Mouse (Mus musculus) hematopoietic stem cell, adult 5-6 weeks (primary cell): ENCODE measurements at regions not wholly inside any gene's neighbourhood (a gene's known extent, or its start where the extent isn't known, plus 50 kb on each side); places are given as distances from the start of the nearest gene placed in this dataset.

Experiments
- ATAC-seq, 2 experiments: fragments of 125-278 bp in 1 of 2; replicated peaks in 1 of 2; 2 replicates each; pipeline ENCODE4 v1.8.0; 2016 to 2017; ENCODE audit warnings: inconsistent platforms in 2 of 2, mild to moderate bottlenecking in 2 of 2, moderate number of reproducible peaks in 2 of 2, low read depth in 1 of 2, moderate TSS enrichment in 1 of 2; ENCODE audit not compliant: low FRiP score in 2 of 2, poor library complexity in 2 of 2, severe bottlenecking in 2 of 2, insufficient read depth in 1 of 2, low TSS enrichment in 1 of 2

DNA sequence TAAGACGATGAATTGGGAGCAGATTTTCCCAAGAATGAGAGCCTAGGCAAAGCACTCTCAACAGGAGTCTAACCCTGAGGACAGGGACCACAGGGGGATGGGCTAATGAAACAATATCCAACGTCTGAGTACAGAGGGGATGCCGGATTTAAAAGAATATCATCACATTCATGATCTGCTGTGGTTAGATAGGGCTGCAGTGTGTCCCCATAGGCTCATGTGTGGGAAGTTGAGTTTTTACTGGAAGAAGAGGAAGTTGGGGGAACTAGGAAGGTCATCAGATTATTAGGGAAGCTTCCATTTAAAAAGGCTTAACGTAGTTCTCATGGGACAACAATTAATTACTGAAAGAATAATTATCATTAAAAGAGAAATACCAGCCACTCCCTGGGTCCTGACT is 120.3 kb upstream of the Fmo9 start:
- ATAC-seq = no peak

DNA sequence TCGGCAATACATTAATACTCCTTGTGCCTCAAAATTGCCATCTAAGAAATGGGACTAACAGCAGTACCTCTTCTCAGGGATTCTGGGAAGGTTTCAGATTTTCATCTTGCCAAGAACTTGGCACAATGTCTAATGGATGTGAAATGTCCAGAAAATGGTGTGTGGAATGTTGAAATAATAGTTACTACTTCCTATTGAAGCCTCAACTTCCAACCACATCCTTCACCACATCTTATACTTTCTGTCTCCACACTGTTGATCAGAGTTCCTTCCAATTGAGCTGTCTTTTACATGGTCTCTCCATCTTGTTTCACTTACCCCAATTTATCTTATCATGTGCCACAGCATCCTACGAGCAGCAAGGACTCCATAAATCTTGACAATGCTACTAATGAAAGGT is 122.3 kb upstream of the Fmo9 start:
- ATAC-seq = no peak

DNA sequence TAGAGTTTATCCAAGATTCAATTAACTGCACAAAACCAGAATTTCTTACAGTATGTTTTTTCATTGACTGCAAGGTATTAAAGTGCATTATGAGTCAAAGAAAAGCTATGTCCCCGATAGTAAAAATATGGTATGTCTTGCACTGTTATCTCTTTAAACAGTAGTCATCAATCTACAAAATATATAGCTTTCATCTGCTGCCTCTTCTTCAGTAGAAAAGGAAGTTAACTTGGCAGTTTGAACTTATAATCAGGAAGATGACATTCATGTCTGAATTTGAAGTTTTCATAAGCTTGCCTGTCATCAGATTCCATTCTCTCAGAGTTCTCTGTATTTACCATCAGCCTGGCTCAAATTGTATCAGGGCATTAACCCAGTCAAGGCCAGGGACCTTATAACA is 122.7 kb upstream of the Fmo9 start:
- no peak for ATAC-seq

DNA sequence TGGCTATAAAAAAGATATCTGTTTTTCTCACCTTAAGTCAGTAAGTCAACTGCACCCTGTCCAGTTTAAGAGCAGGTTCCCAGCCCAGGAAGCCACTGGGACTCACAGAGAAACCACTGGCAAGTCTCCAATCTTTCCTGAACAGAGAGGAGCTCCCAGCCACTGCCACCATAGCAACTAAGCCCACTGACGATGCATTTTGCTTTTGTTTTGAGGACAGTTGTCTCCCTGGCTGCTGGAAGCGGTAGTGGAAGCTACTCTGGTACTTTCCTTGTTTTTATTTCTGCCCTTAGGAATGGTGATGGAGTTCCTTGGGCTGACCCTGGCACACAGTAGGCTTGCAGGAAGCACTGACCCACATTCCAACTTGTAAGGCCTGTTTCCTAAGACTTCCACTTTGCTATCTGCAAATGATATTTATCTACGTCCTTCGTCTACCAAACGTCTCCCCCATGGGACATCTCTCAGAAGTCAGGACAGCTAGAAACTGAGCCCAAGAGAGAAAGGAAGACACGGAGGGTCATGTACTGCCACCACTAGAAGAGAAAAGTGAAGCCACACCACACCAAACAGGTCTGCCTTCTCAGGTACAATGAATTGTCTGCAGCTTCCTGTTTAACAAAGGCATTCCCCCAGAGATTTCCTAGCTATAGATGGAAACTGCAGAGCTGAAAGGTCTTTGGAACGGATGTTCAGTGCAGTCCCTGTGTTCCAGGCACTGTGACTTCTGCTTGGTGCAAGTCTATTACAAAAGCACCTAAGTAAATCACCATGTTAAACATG is 125.7 kb upstream of the Fmo9 start:
- no peak for ATAC-seq

DNA sequence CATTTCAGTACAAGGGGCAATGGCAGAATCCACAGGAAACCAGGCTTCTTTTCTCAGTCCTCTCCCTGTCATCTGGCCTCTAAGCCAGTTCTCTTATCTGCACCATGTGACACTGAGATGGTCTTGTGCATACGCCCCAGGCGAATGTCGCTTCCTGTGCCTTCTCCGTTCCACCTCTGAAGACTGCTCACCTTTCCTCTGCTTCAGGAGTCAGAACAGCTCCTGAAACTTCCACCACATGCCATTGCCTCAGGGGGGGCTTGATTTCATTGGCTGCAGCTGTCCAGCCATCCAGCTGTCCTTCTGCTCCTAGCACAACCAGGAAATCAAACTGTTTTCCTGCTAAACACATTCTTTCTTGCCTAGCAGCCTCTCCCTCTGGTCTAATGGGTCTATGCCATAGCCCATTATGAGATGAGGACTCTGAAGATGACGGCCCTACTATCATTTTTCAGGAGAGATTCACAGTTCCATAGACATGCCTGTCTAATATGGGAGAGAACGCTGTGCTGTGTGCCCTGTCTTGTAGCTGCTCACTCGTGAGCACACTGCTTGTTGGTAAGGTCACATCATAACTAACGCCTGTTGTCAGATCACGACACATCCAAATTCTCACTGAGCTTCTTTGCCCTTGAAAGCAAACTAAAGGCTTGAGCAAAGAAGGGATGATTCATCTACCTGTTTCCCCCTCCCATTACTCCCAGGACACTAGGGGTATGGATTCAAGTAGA is 129.9 kb upstream of the Fmo9 start:
- peak; percentile 13 to 19; a peak in 1 of 4 replicates for ATAC-seq

DNA sequence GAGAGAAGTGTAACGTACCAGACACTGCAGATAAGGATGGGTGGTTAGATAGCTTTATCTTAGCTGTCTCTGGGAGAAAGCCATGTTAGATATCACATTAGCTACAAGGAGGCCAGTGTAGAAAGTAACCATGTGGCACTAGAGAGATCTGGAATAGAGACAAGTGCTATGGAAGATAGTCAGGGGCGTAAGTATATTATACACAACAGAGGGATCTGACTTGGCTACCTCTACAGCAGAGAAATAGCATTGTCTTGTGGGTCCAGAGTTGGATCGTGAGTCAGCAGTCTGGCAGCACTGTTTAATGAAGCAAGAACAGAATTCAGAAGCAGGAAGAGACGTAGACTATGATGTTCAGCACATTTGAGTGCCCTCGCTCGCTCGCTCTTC is 130.4 kb upstream of the Fmo9 start:
- peak in 1 of 2 experiments; percentile 64; a peak in 1 of 4 replicates for ATAC-seq

DNA sequence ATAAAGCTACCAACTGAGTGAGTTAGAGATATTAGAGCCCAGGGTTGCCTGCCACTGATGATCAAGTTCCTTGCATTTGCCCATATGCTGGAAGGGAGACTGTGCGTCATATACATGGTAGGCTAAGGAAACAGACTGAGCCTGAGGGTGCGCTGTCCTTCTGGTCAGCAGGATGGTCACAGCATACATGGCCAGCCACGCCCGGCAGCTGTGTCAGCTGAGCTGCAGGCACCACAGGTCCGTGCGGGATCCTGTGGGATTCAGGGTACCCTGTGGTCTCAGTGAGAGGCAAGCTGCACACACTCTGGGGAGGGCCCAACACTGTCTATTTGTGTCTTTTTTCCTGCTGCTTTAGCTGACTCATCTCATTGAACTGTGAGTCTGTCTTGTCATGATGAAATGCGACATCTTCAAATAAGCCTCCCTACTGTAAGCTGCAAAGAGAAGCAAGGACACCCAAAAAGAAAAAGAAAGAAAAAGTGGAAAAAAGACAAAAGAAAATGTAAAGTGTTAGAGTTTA is 131.3 kb upstream of the Fmo9 start:
- no peak for ATAC-seq

DNA sequence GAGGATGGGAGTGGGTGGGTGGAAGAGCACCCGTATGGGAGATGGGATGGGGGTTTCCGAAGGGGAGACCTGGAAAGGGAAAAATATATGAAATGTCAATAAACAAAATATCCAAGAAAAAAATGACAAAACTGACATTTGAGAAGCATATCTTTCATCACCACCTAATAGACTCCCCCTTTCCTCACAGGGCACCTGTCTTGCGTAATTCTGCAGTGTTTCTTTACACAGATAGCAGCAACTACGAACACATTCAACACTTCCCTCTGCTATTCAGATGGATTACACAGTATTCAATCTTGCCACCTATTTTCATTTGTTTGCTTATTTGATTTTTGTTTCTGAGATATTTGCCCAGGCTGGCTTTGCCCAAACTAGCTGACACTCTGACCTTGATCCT is 136.3 kb upstream of the Fmo9 start:
- 0 out of 4 replicates have a peak, but pooled peaks of 1 of the 2 experiments have one; percentile 43 for ATAC-seq

DNA sequence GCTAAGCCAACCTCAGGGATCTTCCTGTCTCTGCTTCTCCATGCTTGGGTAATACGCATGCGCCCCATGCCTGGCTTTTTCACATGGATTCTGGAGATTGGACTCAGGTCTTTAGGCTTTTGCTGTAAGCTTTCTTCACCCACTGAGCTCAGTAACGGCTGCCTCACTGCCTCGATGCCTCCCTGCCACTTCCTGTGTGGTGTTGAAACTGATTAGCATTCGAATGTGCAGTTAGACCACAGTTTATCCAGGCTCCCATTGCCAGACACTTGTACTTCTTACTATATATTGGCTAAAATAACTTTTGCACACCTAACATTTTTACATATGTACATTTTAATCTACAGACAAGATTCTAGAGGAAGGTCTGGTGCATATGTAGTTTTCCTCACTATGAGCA is 137.0 kb upstream of the Fmo9 start:
- peak; percentile 52 to 68; a peak in 2 of 4 replicates for ATAC-seq

DNA sequence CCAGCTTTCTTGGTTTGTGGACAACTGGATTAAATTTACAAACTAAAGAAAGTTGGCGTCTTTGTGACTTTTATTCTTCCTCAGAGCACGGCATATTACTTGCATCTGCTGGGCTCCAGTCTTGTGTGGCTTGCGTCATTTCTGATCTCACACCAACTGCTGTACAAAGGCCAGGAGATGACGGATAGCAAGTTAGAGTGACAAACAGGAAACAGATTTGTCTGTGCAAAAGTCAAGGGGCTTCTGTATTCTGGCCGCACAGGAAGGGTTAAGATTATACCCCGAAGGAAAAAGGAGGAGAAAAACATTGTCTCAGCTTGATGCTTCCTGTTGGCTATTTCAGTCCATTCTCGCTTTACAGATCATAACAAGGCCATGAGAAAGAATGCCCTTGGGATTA is 137.8 kb upstream of the Fmo9 start:
- ATAC-seq = peak; percentile 66 to 72

DNA sequence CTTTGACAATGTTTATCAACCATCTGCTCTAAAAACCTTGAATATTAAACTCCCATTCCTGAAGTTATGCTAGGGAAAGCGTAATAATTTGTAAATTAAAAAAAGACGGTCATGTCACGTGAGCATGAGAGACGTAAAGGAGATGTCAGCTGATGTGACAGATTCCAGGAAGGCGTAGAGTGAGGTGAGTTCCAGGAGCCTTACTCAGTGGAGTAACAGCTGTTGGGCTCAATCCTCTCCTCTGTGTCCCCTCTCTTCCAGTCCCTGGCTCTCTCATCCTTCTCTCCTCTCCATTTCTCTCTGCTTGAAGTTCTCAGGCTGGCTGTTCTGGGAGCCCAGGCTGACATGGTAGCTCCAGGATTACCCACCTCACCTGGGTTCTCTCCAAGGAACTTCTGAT is 138.4 kb upstream of the Fmo9 start:
- no peak for ATAC-seq

DNA sequence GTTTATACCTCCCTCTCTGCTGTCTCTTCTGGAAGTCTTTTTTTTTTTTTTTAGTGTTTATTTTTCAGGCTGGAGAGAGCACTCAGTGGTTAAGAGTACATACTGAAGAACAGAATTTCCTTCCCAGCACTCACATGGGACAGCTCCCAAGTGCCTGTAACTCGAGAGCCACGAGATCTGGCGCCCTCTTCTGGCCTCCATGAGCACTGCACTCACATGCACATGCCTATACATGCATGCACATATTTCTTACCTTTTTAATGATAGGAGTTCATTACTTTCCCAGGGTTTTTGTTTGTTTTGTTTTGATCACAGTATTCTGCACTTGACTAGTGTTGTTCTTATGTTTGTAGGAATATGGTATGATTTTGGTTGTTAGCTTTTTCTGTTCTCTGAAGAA is 139.5 kb upstream of the Fmo9 start:
- no peak for ATAC-seq

DNA sequence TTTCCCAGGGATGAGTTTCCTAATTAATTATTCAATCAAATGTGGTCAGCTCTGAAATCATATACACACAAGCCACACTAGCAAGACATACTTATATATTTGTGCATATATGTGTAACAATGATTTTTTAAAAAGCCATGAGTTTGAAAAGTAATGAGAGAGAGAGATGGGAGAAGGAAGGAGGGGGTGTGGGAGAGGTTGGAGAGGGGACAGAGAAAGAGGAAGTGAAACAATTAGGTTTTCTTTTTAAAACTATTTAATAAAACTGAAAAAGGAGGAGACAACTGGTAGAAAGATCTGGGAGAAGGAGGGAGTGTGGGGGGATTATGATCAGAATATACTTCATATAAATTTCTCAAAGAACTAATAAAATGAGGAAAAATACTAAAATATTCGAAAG is 155.7 kb upstream of the Fmo9 start:
- no peak for ATAC-seq

DNA sequence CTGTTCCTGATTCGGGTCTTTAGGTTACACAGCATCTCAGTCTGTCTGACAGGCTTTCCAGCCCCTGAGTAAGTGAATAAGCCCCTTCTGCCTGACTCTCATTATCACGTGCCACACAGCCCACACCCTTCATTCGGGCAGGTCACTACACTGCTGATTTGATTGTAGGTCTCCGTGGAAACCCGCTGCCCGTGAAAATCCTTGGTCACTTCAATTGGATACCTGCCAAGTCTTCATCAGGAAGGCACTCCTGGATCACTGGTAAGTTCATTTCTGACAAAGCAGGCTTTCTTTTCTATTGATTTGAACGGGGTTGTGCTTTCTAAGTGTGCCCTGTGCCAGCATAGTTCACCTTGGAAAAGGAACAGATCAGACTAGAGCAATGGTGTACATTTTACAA is 158.2 kb upstream of the Fmo9 start:
- no peak for ATAC-seq

DNA sequence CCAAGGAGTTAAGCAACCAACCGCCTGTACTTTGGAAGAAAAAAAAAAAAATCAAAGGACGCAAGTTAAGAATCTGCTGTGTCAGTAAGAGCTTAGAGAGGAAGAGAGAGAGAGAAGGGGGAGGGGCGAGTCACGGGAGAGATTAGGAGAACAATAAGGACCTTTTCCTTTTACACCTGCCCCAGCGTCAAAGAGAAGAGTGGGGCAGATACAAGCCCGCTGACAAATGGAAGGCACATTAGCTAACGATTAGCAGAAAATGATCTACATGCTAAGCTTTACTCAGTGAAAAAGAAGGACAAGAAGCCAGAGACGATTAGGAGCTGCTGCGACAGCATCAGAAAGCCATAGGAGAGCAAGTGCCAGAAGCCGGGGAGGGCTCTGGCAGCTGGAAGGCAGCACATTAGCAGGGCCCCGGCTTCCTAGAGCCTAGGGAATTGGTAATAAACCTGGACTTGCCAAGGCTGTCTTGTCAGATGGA is 157.8 kb upstream of the Fam78b start:
- peak; percentile 42 to 62; a peak in 3 of 4 replicates for ATAC-seq

DNA sequence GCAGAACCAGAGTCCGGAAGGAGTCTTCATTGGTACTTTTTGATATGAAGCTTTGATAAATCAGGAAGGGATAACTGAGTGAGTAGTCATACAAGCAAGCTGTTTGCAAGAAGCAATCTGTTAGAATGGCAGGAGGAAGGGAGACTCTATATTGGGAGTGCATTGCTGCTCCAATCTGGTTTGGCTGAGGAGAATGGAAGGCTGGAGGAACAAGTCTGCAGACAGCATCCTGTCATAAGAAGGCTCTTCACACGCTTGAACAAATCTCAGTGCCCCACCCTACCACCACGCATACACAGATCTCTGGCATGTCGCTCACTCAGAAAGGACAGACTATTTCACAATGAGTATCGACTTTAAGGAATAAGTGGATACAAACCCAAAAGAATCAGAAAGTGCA is 154.7 kb upstream of the Fam78b start:
- no peak for ATAC-seq

DNA sequence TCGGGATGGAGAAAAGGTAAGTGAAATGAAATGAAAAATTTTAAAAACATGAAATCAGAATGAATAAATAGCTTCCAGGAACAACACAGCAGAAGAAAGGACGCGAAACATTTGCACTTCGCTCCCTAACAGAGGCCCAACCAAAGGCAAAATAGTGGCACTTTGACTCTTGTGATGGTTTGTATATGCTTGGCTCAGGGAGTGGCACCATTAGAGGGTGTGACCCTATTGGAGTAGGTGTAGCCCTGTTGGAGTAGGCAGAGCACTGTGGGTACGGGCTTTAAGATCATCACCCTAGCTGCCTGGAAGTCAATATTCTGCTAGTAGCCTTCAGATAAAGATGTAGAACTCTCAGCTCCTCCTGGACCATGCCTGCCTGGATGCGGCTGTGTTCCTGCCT is 154.0 kb upstream of the Fam78b start:
- no peak for ATAC-seq

DNA sequence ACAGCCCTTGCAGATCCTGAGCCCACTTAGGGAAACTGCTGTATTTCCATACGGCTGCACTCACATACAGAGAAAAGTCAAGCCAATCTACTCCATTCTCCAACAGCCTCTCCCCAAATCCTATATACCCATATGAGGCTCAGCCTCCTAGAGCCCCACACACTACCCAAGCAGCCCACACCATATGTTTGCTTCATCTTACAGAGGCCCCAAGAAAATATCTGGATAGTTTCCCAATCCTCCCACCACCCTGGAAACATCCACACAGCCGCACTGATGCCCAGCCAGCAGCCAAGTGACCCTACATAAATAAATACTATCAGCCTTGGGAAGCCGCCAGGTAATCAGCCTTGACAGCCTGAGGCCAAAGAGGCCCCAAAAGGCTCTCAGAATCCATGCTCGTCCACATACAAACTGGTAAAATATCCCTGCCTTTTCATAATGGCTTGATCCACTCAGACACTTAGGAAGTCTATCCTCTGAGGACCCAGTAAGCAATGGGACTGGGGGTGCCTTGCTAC is 153.1 kb upstream of the Fam78b start:
- ATAC-seq = no peak
